Mouse (Mus musculus) heart, postnatal 4 days (tissue): ENCODE measurements around the gene Mfsd4b3. TPM values are rescaled to one million over a fixed set of nuclear protein-coding genes. Genes with fewer than 3 reads are reported as not detected.
A peak's percentile ranks its signal among the peaks of the same experiment; 100 is the strongest.

Experiments
- DNase-seq: peaks from one replicate; pipeline ENCODE4 v3.0.0; 2021
- total RNA-seq, 2 experiments: library from RNA; stranded (reverse); gene quantifications; 2 replicates each; pipeline ENCODE4 v1.2.3; 2021

The Mfsd4b3 gene
- total RNA-seq, 2 experiments from 2014 or later = 0.45 to 0.48 TPM

GRCm38 (mm10) chr10:39912616-39913015 lies 47.3 kb downstream of the Mfsd4b3 start:
- no peak for DNase-seq

GRCm38 (mm10) chr10:39908768-39909441 lies 51.0 kb downstream of the Mfsd4b3 start:
- no peak for DNase-seq

- DNase-seq = no peak
These were observed 52.9 kb downstream of the Mfsd4b3 start for GRCm38 (mm10) chr10:39906799-39907658.

- no peak for DNase-seq
These were observed 55.8 kb downstream of the Mfsd4b3 start for GRCm38 (mm10) chr10:39904191-39904590.

GRCm38 (mm10) chr10:39898874-39899371 lies 61.0 kb downstream of the Mfsd4b3 start, which contains the start of gene Mfsd4b4:
Mfsd4b4 (minus strand) TSS chr10:39899238.
- DNase-seq = peak; percentile 85

Other genes with a start within 250 kb of the Mfsd4b3 start
- 10 to 100 TPM; 32.7 to 34.1 TPM for gene Rev3l, start 228.0 kb downstream of the Mfsd4b3 start, total RNA-seq
- gene Mfsd4b4, start 60.9 kb downstream of the Mfsd4b3 start, total RNA-seq = 1 to 10 TPM; 3.5 to 3.7 TPM
- not detected for gene Mfsd4b2, start 33.2 kb downstream of the Mfsd4b3 start, total RNA-seq
- under 1 TPM; 0.12 to 0.29 TPM for gene Mfsd4b5, start 26.5 kb upstream of the Mfsd4b3 start, total RNA-seq
- 1 to 10 TPM in 1 of 2 experiments, under 1 TPM in 1; 0.69 to 1.4 TPM for gene Mfsd4b1, start 65.1 kb upstream of the Mfsd4b3 start, total RNA-seq
- gene Slc16a10, start 182.1 kb upstream of the Mfsd4b3 start, total RNA-seq = 10 to 100 TPM; 12.9 to 14.3 TPM